Mouse (Mus musculus) urinary bladder, postnatal 14 days (tissue): ENCODE measurements at regions not wholly inside any gene's neighbourhood (a gene's known extent, or its start where the extent isn't known, plus 50 kb on each side); places are given as distances from the start of the nearest gene placed in this dataset.

Source experiments
- DNase-seq: peaks from one replicate; pipeline ENCODE4 v3.0.0; 2021; ENCODE audit warnings: low spot score

- DNase-seq = no peak
Measured at GRCm38 (mm10) chr9:46938628-46939027, 59.9 kb upstream of the Gm4791 start.

DNA sequence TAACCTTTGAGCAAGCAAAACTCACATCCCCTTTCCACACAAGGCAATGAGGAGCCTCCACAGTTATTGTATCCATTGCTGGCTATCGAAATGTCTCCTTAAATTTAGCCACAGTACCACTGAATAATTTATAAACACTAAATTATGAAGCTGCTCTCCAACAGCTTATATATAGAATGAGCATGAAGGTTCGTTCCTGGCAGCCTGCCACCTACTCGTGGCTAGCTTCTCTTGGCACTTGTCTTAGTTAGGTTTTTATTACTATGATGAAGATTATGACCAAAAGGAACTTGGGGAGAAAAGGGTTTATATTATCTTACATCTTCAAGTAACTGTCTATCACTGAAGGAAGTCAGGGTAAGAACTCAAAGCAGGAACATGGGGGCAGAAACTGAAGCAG is 72.9 kb upstream of the Gm4791 start:
- no peak for DNase-seq

DNA sequence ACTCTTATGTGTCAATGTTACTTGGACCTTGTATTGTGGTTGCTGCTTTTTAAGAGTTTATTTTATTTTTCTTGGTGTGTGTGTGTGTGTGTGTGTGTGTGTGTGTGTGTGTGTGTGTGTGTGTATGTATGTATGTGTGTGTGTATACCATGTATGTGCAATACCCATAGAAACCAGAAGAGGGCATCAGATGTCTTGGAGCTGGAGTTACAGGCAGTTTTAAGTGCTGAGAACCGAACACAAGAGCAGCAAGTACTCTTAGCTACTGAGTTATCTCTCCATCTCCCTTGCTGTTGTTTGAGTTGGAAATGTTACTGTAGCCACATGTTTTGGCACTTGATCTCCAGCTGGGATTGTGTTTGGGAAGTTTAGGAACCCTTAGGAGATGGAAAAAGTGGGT is 78.5 kb upstream of the Gm4791 start:
- no peak for DNase-seq

- DNase-seq = no peak
Measured at GRCm38 (mm10) chr9:46913238-46913637, 85.3 kb upstream of the Gm4791 start.

GRCm38 (mm10) chr9:46909412-46910013 is 89.0 kb upstream of the Gm4791 start:
- no peak for DNase-seq

- no peak for DNase-seq
Measured at GRCm38 (mm10) chr9:46905081-46905480, 93.5 kb upstream of the Gm4791 start.

GRCm38 (mm10) chr9:46903491-46904220 is 94.9 kb upstream of the Gm4791 start:
- no peak for DNase-seq

DNA sequence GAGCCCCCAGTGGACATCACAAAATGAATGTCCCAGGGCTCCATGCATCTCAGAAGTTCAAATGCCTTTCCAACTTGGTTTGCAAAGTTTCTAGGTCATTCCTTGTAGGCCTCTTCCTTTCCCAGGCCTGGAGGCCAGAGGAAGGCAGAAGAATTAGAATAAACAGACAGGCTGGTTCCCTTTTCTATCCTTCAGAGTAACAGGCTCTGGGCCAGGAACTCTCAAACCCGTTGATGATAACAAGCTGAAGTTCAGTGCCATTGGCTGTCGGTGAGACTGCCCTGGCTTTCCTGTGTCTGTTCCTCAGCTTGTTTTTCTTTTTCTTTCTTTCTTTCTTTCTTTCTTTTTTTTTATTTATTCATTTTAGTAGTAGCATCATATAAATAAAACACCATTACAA is 99.3 kb upstream of the Gm4791 start:
- no peak for DNase-seq

DNA sequence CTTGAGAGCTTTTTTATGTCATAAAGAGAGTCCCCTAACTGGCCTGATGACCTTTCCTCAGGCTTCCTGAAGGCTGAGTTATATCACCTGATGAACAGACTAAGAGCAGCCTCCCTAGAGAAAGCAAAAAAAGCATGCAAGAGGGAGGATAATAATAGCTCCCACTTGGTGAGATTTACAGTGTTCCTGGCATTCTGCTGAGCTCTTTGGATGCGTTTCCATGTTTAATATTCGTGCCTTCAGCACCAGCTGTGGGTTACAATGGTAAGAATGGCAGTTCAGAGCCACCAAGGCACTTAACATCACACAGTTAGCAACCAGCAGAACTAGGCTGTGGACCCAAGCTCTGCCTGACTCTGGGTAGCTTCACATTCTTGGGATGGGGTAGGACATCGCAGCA is 100.4 kb upstream of the Gm4791 start:
- DNase-seq = no peak

GRCm38 (mm10) chr9:46891829-46892228 is 106.7 kb upstream of the Gm4791 start:
- no peak for DNase-seq

- no peak for DNase-seq
Measured at GRCm38 (mm10) chr9:46889933-46890662, 108.4 kb upstream of the Gm4791 start.

- DNase-seq = no peak
Measured at GRCm38 (mm10) chr9:46871211-46871994, 127.1 kb upstream of the Gm4791 start.

DNA sequence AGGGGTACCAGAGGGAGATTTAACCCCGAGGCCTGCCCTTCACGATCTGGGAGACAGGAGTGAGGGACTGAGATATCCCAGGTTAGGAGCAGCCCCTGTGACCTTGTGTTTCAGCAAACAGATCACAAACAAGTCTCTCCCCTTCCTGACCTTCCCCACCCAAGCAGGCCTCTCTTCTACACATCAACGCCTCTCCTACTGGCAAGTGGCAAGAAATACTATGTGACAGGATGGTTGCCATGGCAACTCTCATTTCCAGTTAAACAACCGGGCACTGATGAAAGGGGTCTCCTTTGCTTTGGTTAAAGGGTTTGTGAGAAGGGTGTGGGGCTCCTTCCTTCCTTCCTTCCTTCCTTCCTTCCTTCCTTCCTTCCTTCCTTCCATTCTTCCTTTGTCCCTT is 134.6 kb upstream of the Gm4791 start:
- no peak for DNase-seq

DNA sequence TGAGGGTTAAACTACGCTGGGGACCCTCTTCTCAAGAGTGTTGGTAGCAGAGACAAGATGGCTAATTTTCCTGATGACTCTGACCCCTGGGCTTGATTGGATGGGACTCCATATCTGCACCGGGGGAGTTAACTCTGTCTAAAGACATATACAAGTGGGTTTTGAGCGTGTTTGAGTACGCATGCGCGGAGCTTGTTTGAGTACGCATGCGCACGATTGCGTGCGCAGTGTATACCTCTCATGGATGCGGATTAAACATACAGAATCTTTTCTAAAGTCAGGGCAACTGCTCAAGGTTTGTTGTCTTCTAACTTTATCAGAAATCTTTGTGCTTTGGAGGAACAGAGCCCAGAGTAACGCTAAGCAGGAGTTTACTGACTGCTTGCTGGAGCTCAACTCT is 146.8 kb upstream of the Gm4791 start:
- DNase-seq = no peak

GRCm38 (mm10) chr9:46851336-46851735 is 147.2 kb upstream of the Gm4791 start:
- DNase-seq = no peak

DNA sequence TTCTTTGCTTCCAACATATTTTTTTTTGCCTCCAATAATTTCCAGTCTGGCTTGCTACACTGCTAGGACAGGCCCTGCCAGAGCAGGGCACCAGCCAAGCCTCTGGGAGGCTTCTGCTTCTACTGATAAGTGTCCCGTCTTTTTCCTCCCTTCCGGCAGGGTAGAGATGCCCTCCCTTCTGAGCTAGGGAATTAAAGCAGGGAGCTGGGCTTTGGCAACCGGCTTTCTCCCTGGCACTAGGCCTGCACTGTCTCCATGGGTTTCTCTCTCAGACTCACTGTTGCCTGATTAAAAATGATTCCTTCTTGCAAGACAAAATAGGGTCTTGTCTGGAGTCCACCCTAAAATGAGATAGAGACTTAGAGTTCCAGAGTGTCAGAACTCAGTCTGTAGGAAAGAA is 153.3 kb upstream of the Gm4791 start:
- DNase-seq = peak; percentile 19

DNA sequence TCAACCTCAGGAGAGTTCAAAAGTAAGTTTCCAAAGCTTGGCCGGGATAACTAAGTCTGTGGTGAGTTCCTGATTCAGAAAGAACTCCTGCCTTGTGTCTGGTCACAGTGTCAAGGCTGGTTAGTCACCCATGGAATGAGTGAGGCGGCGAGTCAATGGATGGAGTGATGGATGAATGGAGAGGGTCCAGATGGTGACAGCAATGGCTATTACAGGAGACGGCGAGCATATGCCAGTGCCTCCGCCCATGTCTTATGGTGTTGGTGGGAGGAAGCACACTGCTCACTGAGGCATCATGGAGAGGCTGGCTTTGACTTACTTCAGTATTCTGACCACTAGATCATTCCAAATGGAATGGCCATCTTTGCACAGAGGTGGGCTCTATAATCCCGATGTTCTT is 154.8 kb upstream of the Gm4791 start:
- DNase-seq = no peak

GRCm38 (mm10) chr9:46841571-46841970 is 157.0 kb upstream of the Gm4791 start:
- no peak for DNase-seq

DNA sequence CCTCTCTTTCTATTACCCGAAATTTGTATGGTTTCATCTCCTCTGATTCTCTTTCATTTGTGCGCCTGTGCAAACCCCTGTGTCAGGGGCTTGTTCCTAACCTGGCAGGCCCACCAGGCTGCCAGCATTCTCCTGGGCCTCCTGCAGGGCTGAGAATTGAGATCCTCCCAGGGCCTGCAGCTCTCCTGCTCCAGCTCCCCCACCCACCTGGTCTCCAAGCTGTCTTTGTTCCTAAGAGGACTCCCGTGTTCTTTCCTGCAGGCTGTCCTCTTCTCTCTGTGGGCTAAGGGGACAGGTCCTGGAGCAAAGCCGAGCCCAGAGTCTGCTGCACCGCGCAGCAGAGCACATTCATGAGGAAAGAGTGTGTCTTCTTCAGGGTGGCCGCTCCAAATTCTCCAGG is 163.3 kb upstream of the Gm4791 start:
- no peak for DNase-seq

DNA sequence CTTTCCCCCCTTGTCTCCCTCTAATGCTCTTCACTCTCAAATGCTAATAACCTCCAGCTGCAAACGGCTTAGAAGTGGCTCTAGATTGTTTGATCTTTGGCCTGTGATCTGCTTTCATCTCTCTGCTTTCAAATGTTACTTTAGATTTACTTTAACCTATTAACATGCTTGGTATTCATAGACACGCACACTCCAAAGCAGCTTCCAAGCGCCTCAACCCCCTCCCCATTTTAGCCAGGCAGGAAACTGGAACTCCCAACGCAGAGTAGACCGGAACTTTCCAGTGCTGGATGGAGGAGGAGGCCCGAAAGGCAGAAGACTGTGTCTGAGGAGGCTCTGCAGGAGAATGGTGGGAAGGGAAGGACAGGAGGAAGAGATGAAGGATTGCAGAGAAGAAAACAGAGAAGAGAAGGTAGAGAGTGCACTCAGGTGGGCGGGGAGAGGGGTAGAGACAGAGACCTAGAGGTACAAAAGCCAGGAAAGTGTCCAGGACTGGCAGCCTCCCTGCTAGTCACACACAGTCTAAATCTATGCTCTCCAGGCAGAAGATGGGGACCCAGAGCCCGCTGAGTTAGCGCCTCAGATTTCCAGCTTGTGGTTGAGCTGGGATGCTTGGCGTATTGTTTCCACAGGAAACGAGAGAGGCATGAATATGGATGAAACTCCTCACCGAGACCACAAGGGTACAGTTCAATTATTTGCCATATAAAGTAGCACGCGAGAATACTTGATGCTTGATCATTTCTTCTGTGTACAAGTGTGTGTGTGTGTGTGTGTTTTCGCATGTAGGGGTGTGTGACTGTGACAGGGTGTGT is 167.6 kb upstream of the Gm4791 start:
- DNase-seq = no peak

DNA sequence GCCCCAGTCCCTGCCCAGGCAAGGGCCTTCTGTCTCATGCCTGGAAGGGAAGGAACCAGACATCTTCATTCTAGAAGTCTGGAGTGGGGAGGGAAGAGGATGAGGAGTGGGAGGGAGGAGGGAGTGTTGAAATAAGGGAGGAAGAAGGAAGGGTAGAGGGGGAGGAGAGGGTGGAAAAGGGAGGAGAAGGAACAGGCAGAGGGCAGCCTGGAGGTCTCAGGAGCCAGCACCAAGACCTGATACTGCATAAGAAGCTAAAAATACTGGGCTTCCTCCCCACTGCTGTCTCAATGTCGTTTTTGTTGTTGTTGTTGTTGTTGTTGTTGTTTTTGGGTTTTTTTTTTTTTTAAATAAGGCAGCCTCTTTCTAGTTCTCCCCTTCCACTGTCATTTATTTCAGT is 168.2 kb upstream of the Gm4791 start:
- no peak for DNase-seq

GRCm38 (mm10) chr9:46824703-46825102 is 173.8 kb upstream of the Gm4791 start:
- DNase-seq = no peak
